Mouse (Mus musculus) hindbrain, embryonic 11.5 days (tissue): ENCODE measurements around the gene Klf11. TPM values are rescaled to one million over a fixed set of nuclear protein-coding genes. Genes with fewer than 3 reads are reported as not detected.

Source experiments
- ATAC-seq: fragments of 200-750 bp; cut with Nextera tagmentation; 2 replicates; pipeline ENCODE4 v1.8.0; 2017; ENCODE audit warnings: mild to moderate bottlenecking, moderate TSS enrichment, moderate library complexity; ENCODE audit not compliant: low FRiP score
- DNase-seq: peaks from one replicate; pipeline ENCODE4 v3.0.0-alpha.2; 2015; ENCODE audit warnings: low spot score
- H3K27ac ChIP-seq: fragments of 300-500 bp; sonication (generic); 2 replicates; pipeline ENCODE4 v1.5.1; 2014; ENCODE audit warnings: mild to moderate bottlenecking, low read depth, low read length
- H3K27me3 ChIP-seq: fragments of 300-500 bp; sonication (generic); 2 replicates; pipeline ENCODE4 v1.6.1; 2014; ENCODE audit warnings: mild to moderate bottlenecking, low read length, moderate library complexity, mixed read lengths; ENCODE audit not compliant: control insufficient read depth, insufficient read depth
- H3K36me3 ChIP-seq: fragments of 300-500 bp; sonication (generic); 2 replicates; pipeline ENCODE4 v1.6.1; 2014; ENCODE audit warnings: mild to moderate bottlenecking, low read length, moderate library complexity, mixed read lengths; ENCODE audit not compliant: control insufficient read depth, insufficient read depth
- H3K4me1 ChIP-seq: fragments of 300-500 bp; sonication (generic); replicated peaks from 2 replicates; pipeline ENCODE4 v1.6.1; 2014; ENCODE audit warnings: low read length, mixed read lengths; ENCODE audit not compliant: control insufficient read depth, insufficient read depth
- H3K4me2 ChIP-seq: fragments of 300-500 bp; sonication (generic); replicated peaks from 2 replicates; pipeline ENCODE4 v1.6.1; 2014; ENCODE audit warnings: mild to moderate bottlenecking, low read depth, low read length
- H3K4me3 ChIP-seq: fragments of 300-500 bp; sonication (generic); 2 replicates; pipeline ENCODE4 v1.5.1; 2014; ENCODE audit warnings: low read depth, low read length
- H3K9ac ChIP-seq: fragments of 300-500 bp; sonication (generic); 2 replicates; pipeline ENCODE4 v1.6.1; 2014; ENCODE audit warnings: low read depth, low read length
- H3K9me3 ChIP-seq: fragments of 300-500 bp; sonication (generic); 2 replicates; pipeline ENCODE4 v1.6.1; 2016; ENCODE audit warnings: low read length; ENCODE audit not compliant: control insufficient read depth
- WGBS: fragments of 180-500 bp; shearing (Covaris S2); extraction: QIAGEN DNeasy Blood & Tissue Kit; methylation state at CpG from one replicate; pipeline ENCODE4 v1.1.7; 2014; 5-methylcytosine and 5-hydroxymethylcytosine counted together
- polyA plus RNA-seq: library from polyadenylated mRNA; unstranded; fragments of >200 nt; fragmentation: Nextera tagmentation; extraction: Ambion mirVana; gene quantifications from 2 replicates; pipeline ENCODE4 v1.2.1, GENCODE M21; 2014

Gene Klf11
- polyA plus RNA-seq, 1 experiment from 2014 or later, result 12.5 TPM

DNA sequence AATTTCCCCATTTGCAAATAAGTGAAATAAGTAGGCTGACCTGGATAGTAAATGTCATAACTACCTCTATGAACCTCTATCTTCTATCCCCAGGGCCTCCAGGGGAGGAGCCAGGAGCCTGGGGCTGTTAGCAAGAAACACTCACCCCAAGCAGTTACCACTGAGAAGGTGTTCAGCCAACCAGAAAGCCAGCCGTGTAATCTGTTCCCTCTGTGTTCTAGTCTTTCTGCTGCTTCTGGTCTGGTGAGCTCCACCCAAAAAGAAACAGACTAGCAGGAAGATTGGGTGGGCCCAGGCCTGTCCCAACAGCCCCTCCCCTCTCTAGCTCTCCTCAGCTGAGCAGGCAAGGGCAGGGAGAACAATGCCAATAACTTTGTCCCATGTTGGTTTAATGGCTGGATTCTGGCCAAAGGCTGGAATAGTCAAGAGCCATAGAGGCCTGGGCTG, 6.9 kb upstream of the Klf11 start:
- H3K36me3 ChIP-seq, result no peaks in the 10 kb centered on the region
- no peak overlapping the region for H3K4me2 ChIP-seq
- H3K9me3 ChIP-seq, result no peaks in the 10 kb centered on the region
- H3K27me3 ChIP-seq, result no peaks in the 10 kb centered on the region
- no peak overlapping the region for H3K27ac ChIP-seq
- no peak overlapping the region for H3K4me3 ChIP-seq
- WGBS, result 48% methylated on average over 1 of the region's 1 CpGs
- H3K4me1 ChIP-seq, result no peaks in the 10 kb centered on the region
- no peak for DNase-seq
- no peak overlapping the region for H3K9ac ChIP-seq
- ATAC-seq, result no peak

DNA sequence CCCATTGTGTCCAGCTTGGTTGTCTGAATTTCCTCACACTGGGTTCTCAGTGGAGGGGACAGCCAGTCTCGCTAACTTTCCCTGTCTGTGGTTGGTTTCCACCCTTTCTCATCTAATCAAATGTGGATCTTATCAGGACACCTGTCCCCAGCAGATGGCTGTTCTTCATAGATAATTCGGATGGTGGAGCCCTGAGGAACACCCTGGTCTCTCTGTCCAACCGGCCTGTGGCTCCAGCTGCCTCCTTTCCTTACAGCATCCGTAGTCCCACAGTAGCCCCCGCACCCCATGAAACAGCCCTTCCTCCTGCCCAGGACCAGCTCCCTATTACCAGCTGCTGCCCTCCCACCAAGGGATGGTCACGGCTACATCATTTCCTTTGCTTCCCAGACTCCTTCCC, 5.2 kb upstream of the Klf11 start:
- ATAC-seq (no peak), DNase-seq (no peak)
- H3K4me2 ChIP-seq, result no peak overlapping the region
- H3K27me3 ChIP-seq, result no peaks in the 10 kb centered on the region
- H3K4me1 ChIP-seq, result peaks cover 3% of the 10 kb centered on the region; the same call in 1 of the 2 replicates
- no peaks in the 10 kb centered on the region for H3K36me3 ChIP-seq
- no peak overlapping the region for H3K27ac ChIP-seq
- H3K4me3 ChIP-seq, result no peak overlapping the region
- no peak overlapping the region for H3K9ac ChIP-seq
- H3K9me3 ChIP-seq, result no peaks in the 10 kb centered on the region
- 81% methylated on average over 6 of the region's 6 CpGs for WGBS

DNA sequence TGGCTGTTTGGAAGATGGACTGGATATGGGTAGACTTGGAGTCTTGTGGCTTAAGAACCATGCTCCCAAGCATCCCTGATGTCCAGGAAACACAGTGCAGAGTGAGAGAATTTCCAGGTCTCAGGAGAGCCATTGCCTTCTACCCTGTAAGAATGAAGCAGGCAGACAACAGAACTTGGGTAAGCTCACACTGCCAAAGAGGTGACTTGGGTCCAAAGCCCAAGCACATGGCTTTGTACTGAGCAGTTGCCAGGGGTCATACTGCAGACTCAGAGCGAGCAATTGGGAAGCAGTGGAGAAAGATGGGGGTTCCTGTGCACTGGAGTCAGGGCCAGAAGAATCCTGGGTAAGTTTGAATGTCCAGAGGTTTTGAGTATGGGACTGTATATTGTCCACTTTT, 3.0 kb upstream of the Klf11 start:
- Histone ChIP-seq H3K36me3 (no peaks in the 10 kb centered on the region), H3K9ac (no peak overlapping the region), H3K4me1 (peaks cover 7% of the 10 kb centered on the region), H3K27me3 (no peaks in the 10 kb centered on the region), H3K27ac (no peak overlapping the region), H3K4me2 (no peak overlapping the region), H3K4me3 (no peak overlapping the region), H3K9me3 (no peaks in the 10 kb centered on the region)
- DNase-seq (no peak), ATAC-seq (no peak)
- WGBS, result 75% methylated on average over 1 of the region's 1 CpGs

DNA sequence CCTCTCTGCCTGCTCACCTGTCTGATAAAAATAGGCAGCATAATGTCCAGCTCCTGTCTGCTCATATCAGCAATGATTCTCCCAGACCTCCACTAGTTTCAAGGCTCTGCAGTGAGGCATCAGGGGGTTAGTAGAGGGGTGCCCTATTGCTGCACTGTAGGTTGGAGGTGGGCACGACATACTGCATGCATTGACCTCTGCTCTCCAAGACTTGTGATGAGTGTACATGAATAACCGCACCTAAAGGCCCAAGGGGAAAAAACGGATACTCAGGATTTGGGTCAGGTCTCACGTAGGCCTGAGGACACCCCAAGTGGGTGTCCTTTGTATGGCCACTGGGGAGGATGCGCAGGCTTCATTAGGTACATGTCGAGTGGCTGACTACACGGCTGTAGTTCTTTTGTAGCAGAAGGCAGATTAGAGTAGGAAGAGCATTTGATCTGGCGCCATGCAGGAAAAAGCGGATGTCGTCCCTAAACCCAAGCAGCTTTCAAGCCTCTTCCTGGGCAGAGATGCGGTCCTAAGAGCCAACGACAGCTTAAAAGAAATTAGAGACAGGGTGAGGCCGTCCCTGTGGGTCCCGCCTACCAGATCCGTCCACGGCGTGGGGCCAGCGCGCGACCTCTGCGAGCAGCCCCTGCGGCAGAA, 535 bp upstream of the Klf11 start:
- 4% methylated on average over 22 of the region's 22 CpGs for WGBS
- H3K9ac ChIP-seq, result peak overlapping the region; percentile 53
- H3K4me1 ChIP-seq, result peaks cover 7% of the 10 kb centered on the region
- no peak overlapping the region for H3K27ac ChIP-seq
- DNase-seq, result no peak
- H3K4me3 ChIP-seq, result peak overlapping the region; percentile 94
- H3K4me2 ChIP-seq, result peak overlapping the region; percentile 67
- H3K36me3 ChIP-seq, result peaks cover 5% of the 10 kb centered on the region; the same call in 1 of the 2 replicates
- no peaks in the 10 kb centered on the region for H3K9me3 ChIP-seq
- H3K27me3 ChIP-seq, result no peaks in the 10 kb centered on the region
- peak; percentile 23 for ATAC-seq

DNA sequence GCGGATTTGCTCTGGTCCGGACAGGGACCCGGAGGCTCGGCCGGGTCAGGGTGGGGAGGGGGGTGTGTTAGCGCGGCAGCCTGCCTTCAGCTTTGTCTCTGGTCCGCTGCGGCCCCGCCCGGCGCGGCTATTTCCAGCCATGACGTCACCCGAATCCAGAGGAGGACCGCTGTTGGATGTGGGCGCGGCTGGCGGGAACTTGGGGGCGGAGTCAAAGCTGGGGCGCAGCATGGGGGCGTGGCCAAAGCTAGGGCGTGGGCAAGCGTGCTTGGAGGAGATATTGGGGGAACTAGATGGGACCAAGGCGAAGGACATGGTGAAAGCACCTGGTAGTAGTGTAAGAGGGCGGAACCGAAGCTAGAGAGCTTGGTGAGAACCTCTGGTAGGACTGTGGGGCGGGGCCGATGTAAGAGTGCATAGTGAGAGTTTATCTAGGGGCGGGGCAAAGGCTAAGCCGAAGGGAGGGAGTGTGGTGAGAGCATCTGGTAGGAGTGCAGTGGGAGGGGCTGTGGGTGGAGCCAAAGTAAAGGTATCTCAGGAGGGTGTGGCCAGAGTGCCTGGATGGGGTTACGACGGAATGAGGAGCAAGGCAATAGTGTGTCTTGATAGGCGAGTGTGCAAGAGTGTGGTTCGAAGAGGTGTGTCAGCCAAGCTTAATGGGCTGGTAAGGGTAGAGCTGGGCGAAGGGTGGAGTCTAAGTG, 718 bp downstream of the Klf11 start:
- Histone ChIP-seq H3K27me3 (no peaks in the 10 kb centered on the region), H3K9me3 (no peaks in the 10 kb centered on the region), H3K9ac (peak overlapping the region; percentile 91), H3K36me3 (peaks cover 5% of the 10 kb centered on the region; the same call in 1 of the 2 replicates), H3K4me1 (peaks cover 7% of the 10 kb centered on the region), H3K4me2 (peak overlapping the region; percentile 60), H3K4me3 (peak overlapping the region; percentile 94), H3K27ac (peak overlapping the region; percentile 89)
- WGBS, result 1% methylated on average over 36 of the region's 36 CpGs
- ATAC-seq, result peak; percentile 91
- DNase-seq, result peak; percentile 96

DNA sequence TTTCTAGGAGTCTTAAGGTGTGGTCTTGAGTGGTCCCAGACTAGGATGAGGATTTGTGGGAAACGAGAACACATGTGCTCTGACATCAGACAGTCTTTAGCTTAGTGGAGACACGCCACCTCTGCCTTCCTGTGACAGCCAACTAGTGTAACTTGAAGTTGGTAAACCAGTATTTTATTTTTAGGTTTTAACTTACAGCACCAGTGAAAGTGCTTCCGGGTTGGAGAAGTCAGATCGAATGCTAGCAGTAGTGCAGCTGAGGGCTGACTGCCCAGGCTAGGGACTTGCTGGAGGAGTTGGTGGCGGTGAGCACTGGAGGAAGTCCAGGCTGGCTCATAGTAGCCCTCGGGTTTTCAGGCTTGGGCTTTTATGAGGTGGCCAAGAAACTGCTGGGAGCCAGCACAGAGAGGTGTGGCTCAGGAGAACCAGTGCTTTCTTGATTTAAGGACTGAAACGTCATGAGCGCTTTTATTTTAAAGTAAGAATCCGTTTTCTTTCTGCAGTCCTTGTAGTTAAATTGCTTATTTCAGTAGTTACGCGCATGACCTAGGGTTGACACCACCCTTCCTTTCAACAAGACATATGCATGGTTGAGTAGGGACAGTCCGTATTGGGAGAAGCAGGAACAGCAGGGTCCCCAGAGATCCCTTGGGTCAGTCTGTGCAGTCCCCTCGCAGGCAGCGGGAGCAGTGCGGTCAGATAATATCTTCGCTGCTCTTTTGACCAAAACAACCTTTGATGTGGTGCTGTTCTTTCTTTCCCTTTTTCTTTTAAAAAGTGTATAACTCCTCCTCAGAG, 3.2 kb downstream of the Klf11 start:
- no peak overlapping the region for H3K9ac ChIP-seq
- no peak overlapping the region for H3K4me2 ChIP-seq

DNA sequence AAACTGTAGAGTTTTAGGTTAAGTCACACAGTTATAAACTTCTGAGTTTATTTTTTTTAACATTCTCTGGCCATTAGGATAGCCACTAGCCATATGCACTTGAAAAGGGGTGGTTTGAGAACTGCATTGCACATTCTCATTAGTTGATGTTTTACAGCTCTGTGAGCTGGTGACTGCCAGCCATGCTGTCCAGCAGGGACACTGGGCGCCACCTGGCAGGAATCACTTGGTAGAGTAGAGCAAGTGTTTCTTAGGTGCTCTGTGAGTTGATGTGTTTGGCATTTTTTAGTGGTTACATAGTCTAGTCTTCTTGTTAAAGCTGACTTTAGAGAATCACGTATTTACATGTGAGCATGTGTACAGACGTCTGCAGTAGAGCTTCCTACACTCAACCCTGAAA, 5.4 kb downstream of the Klf11 start:
- Histone ChIP-seq H3K9ac (peak overlapping the region; percentile 27; the same call in 1 of the 2 replicates), H3K36me3 (peaks cover 5% of the 10 kb centered on the region; the same call in 1 of the 2 replicates), H3K9me3 (no peaks in the 10 kb centered on the region), H3K4me1 (peaks cover 4% of the 10 kb centered on the region; the same call in 1 of the 2 replicates), H3K27ac (peak overlapping the region; percentile 24; the same call in 1 of the 2 replicates), H3K27me3 (no peaks in the 10 kb centered on the region), H3K4me2 (0 out of 2 replicates have a peak overlapping the region, but pooled peaks have one; percentile 11), H3K4me3 (no peak overlapping the region)
- ATAC-seq (no peak), DNase-seq (no peak)
- WGBS, result 76% methylated on average over 3 of the region's 3 CpGs

More for the DNA sequence above, 3.2 kb downstream of the Klf11 start:
- H3K27ac ChIP-seq, result no peak overlapping the region
- H3K4me1 ChIP-seq, result peaks cover 7% of the 10 kb centered on the region
- no peaks in the 10 kb centered on the region for H3K9me3 ChIP-seq
- WGBS, result 81% methylated on average over 16 of the region's 16 CpGs
- no peak for ATAC-seq
- peaks cover 5% of the 10 kb centered on the region; the same call in 1 of the 2 replicates for H3K36me3 ChIP-seq
- H3K4me3 ChIP-seq, result no peak overlapping the region
- no peaks in the 10 kb centered on the region for H3K27me3 ChIP-seq
- no peak for DNase-seq

DNA sequence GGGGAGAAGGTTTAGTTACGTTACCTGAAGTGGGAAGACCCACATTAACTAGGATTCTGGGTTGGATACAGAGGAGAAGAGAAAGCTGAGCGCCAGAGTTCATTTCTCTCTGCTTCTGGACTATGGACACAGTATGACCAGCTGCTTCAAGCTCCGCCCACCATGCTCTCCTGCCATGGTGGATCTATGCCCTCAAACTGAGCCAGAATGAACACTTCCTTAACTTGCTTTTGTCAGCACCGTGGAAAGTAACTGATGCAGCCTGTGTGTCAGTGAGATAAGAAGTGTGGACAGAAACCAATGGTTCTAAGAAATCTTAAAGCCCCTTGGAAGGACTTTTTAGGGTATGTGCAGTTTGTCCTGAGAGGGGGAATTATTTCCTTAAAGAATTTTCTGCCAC, 7.9 kb downstream of the Klf11 start:
- no peak for DNase-seq
- H3K4me1 ChIP-seq, result no peaks in the 10 kb centered on the region
- no peaks in the 10 kb centered on the region for H3K9me3 ChIP-seq
- H3K27me3 ChIP-seq, result no peaks in the 10 kb centered on the region
- no peak overlapping the region for H3K27ac ChIP-seq
- no peak overlapping the region for H3K9ac ChIP-seq
- H3K4me3 ChIP-seq, result no peak overlapping the region
- peaks cover 5% of the 10 kb centered on the region; the same call in 1 of the 2 replicates for H3K36me3 ChIP-seq
- 93% methylated on average over 4 of the region's 4 CpGs for WGBS
- no peak for ATAC-seq
- H3K4me2 ChIP-seq, result no peak overlapping the region
